Comparison of ENCODE assay signal across 13 mouse cellular contexts in the genomic region with DNA sequence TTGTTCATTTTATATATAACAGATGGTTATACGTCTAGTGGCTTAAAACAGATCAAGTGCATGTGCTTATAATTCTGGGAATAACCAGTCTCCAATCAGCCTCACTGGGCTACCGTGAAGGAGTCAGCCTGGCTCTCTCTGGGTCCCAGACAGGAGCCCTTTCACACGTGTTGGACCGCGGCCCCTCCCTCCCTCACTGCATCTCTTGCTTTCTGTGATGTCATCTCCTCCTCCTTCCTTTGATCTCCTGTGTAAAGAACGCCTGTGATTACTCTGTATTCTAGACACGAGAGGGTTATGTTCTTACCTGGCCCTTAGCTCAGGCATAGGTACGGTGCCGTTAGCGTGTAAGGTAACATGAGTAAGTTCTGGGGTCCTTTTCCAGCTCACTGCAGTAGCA.
"Had no signal": no experiment of that assay in that cellular context is flagged by ENCODE, and none has a peak within 500 bp of the region (broad histone marks: within the 10 kb centered on the region; RNA-seq: fewer than 3 reads in every experiment).

No protein-coding gene starts in this region.

- H3K4me2 ChIP-seq: liver, embryonic 11.5 days; liver, embryonic 15.5 days; lung, embryonic 14.5 days; neural tube, embryonic 12.5 days; stomach, embryonic 15.5 days had no signal

- H3K4me3 ChIP-seq: left cerebral cortex, adult 2 months; limb, embryonic 10.5 days; liver, embryonic 15.5 days; midbrain, embryonic 10.5 days; myocyte; neural tube, embryonic 12.5 days; stomach, embryonic 15.5 days had no signal

- DNase-seq: kidney, adult 8-10 months; lung, embryonic 14.5 days; lung, postnatal 10 days; lung, postnatal 4 days; midbrain, embryonic 14.5 days had no signal

- H3K27ac ChIP-seq: left cerebral cortex, adult 2 months; limb, embryonic 10.5 days; liver, embryonic 15.5 days; midbrain, embryonic 10.5 days; neural tube, embryonic 12.5 days; stomach, embryonic 15.5 days had no signal

- H3K9me3 ChIP-seq: limb, embryonic 10.5 days; liver, embryonic 15.5 days; midbrain, embryonic 10.5 days; neural tube, embryonic 12.5 days; stomach, embryonic 15.5 days had no signal

- H3K27me3 ChIP-seq: liver, embryonic 15.5 days; neural tube, embryonic 12.5 days; stomach, embryonic 15.5 days had no signal

- H3K4me1 ChIP-seq: neural tube, embryonic 12.5 days had no signal

- H3K9ac ChIP-seq: liver, embryonic 15.5 days; lung, embryonic 14.5 days; neural tube, embryonic 12.5 days; stomach, embryonic 15.5 days had no signal
